Mouse (Mus musculus) E14TG2a.4 (cell line): ENCODE data around the gene Ssb.

Source experiments
- CTCF ChIP-seq: conservative IDR thresholded peaks from 2 replicates; pipeline ENCODE4 v1.5.1; 2014; ENCODE audit warnings: low read length
- NANOG ChIP-seq: IDR thresholded peaks from 2 replicates; pipeline ENCODE4 v1.6.1; 2014; ENCODE audit warnings: borderline replicate concordance, low read length, mixed read lengths
- POU5F1 ChIP-seq: IDR thresholded peaks from 2 replicates; pipeline ENCODE4 v1.6.1; 2014; ENCODE audit warnings: low read length, borderline replicate concordance

DNA sequence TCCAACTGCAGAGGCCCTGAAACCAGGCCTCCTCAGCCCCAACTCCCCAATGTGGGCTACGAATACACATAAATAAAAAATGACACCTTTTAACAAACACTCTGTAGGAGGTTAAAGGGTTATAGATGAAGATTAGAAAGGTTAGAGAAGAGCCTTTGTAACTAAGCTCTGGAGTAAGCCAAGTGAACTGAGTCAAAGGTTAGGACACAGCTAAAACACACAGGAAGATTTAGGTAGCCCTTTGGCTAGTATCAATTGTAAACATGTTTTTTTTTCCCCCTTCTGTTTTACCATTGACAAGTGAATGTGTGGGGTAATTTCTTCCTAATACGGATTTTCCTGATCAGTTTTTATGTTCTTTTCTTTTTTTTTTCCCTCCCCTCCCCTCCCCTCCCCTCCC is 51.4 kb downstream of the Ssb start:
- TF ChIP-seq CTCF (no peak), POU5F1 (no peak), NANOG (no peak)
